Mouse (Mus musculus): Measurements from ENCODE around the gene Senp8. TPM values are rescaled to one million over a fixed set of nuclear protein-coding genes. Genes with fewer than 3 reads are reported as not detected.
A peak's percentile ranks its signal among the peaks of the same experiment; 100 is the strongest.

Gene Senp8
- polyA plus RNA-seq, 1 experiment = 0.40 TPM

GRCm38 (mm10) chr9:59692145-59692544 lies 58.4 kb downstream of the Senp8 start:
- TF ChIP-seq GATA1 (IDR thresholded peaks at IDR 0.05; ENCODE audit: borderline replicate concordance, low read length) (no peak), FLI1 (IDR thresholded peaks at IDR 0.05; ENCODE audit: low read length) (no peak)
- peaks cover 38% of the 10 kb centered on the region for H3K27me3 ChIP-seq (replicated peaks)
- H3K4me3 ChIP-seq (replicated peaks) = peak overlapping the region; percentile 2
- peaks cover 4% of the 10 kb centered on the region for H3K9me3 ChIP-seq
- no peaks in the 10 kb centered on the region for H3K36me3 ChIP-seq (replicated peaks; ENCODE audit: low read length)
- peaks cover 35% of the 10 kb centered on the region for H3K4me1 ChIP-seq

- H3K36me3 ChIP-seq (replicated peaks; ENCODE audit: low read length) = no peaks in the 10 kb centered on the region
Measured at GRCm38 (mm10) chr9:59691635-59692094, 58.8 kb downstream of the Senp8 start.

GRCm38 (mm10) chr9:59687416-59688046 lies 63.0 kb downstream of the Senp8 start:
- TF ChIP-seq GATA1 (IDR thresholded peaks at IDR 0.05; ENCODE audit: borderline replicate concordance, low read length) (no peak), FLI1 (IDR thresholded peaks at IDR 0.05; ENCODE audit: low read length) (no peak)

More at GRCm38 (mm10) chr9:59691635-59692094, 58.8 kb downstream of the Senp8 start:
- H3K9me3 ChIP-seq = peaks cover 4% of the 10 kb centered on the region
- TF ChIP-seq GATA1 (IDR thresholded peaks at IDR 0.05; ENCODE audit: borderline replicate concordance, low read length) (no peak), FLI1 (IDR thresholded peaks at IDR 0.05; ENCODE audit: low read length) (no peak)
- H3K4me3 ChIP-seq (replicated peaks) = peak overlapping the region; percentile 31
- peaks cover 35% of the 10 kb centered on the region for H3K27me3 ChIP-seq (replicated peaks)
- peaks cover 35% of the 10 kb centered on the region for H3K4me1 ChIP-seq

More at GRCm38 (mm10) chr9:59687416-59688046, 63.0 kb downstream of the Senp8 start:
- no peaks in the 10 kb centered on the region for H3K36me3 ChIP-seq (replicated peaks; ENCODE audit: low read length)
- no peak overlapping the region for H3K4me3 ChIP-seq (replicated peaks)
- peaks cover 17% of the 10 kb centered on the region for H3K4me1 ChIP-seq
- H3K27me3 ChIP-seq (replicated peaks) = peaks cover 34% of the 10 kb centered on the region
- peaks cover 4% of the 10 kb centered on the region for H3K9me3 ChIP-seq

Other genes starting within 250 kb of the Senp8 start
- gene Hexa, start 211.2 kb downstream of the Senp8 start, polyA plus RNA-seq (2012; ENCODE audit: insufficient read depth, low replicate concordance) = 125 and 176 TPM in 2 replicates
- 0.11 TPM in 1 of 2 replicates, not detected in the other for gene Tmem202, start 210.9 kb downstream of the Senp8 start, polyA plus RNA-seq (2012; ENCODE audit: insufficient read depth, low replicate concordance)
- 2.1 TPM in 1 of 2 replicates, not detected in the other for gene Celf6, start 172.8 kb downstream of the Senp8 start, polyA plus RNA-seq (2012; ENCODE audit: insufficient read depth, low replicate concordance)
- gene Parp6, start 133.4 kb downstream of the Senp8 start, polyA plus RNA-seq (2012; ENCODE audit: insufficient read depth, low replicate concordance) = 5.5 and 6.2 TPM in 2 replicates
- 2,403 and 2,627 TPM in 2 replicates for gene Pkm, start 94.3 kb downstream of the Senp8 start, polyA plus RNA-seq (2012; ENCODE audit: insufficient read depth, low replicate concordance)
- gene Gramd2, start 70.6 kb downstream of the Senp8 start, polyA plus RNA-seq (2012; ENCODE audit: insufficient read depth, low replicate concordance) = not detected in 2 replicates
- 0.10 and 0.49 TPM in 2 replicates for gene Myo9a, start 186 bp upstream of the Senp8 start, polyA plus RNA-seq (2012; ENCODE audit: insufficient read depth, low replicate concordance)
- gene Nr2e3, start 209.9 kb upstream of the Senp8 start, polyA plus RNA-seq (2012; ENCODE audit: insufficient read depth, low replicate concordance) = 0.03 TPM in 1 of 2 replicates, not detected in the other